Mouse (Mus musculus): ENCODE data around the gene Fbxl18.

DNA sequence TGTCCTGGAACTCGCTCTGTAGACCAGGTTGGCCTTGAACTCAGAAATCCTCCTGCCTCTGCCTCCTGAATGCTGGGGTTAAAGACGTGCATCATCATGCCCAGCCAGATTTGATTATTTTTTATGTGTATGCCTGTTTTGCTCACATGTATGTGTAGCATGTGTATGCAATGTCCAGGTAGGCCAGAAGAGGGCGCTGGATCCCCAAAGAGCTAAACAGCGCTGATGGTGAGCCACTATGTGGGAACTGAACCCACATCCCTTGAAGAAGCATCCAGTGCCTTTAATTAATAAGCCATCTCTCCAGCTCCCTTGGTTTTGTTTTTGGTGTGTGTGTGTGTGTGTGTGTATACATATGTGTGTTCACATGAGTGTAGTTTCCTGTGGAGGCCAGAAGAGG, 38.8 kb downstream of the Fbxl18 start:
- TF ChIP-seq CTCF (conservative IDR thresholded peaks at IDR 0.05; ENCODE audit: low read length), result peak; percentile 83
- TF ChIP-seq POU5F1 (IDR thresholded peaks at IDR 0.05; ENCODE audit: borderline replicate concordance, low read length), result no peak
- TF ChIP-seq NANOG (IDR thresholded peaks at IDR 0.05; ENCODE audit: borderline replicate concordance, low read length), result no peak
